Mouse (Mus musculus) thymus, postnatal 36 days (tissue): ENCODE data around the gene Cipc.

ENCODE experiments used
- DNase-seq, 2 experiments: peaks; one replicate each; pipeline ENCODE4 v3.0.0; 2022; ENCODE audit warnings: mixed read lengths in 2 of 2

Gene Cipc

GRCm38 (mm10) chr12:86990755-86991110 lies 43.9 kb downstream of the Cipc start:
- DNase-seq = no peak

DNA sequence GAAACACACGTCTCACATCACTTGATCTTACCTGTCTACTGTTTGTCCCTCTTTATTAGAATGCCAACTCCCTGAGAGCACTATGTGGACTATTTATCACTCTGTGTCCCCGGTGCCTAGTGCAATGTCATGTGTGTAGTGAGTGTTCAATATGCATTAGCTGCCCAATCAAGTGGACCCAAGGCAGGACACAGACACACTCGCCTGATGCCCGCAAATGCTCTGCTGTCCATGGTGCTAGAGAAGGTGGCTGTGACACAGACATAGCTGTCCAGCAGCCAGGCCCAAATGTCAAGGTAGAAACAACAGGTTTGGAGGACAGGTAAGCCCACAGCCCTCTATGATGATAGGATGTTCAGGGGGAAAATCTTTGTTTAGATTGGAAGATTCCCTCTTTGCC lies 47.3 kb downstream of the Cipc start:
- DNase-seq = no peak

DNA sequence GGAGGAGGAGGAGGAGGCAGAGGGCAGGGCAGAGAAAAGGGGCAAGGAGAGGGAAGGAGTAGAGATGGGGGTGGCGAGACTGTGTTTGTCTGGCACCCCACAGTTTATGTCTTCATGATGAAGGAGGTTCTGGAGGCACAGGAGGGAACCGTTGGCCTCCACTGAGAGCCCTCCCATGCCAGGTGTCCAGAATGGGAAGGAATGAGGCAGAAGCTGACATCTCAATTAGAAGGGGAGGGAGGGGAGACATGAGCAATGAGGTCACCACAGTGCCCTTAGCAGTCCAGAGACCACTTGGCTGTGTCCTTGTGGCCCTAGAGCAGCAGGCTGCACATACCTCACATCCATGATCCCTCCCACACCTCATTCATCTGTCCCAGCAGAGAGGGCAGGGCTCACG lies 47.9 kb downstream of the Cipc start:
- DNase-seq = no peak

- no peak for DNase-seq
Measured at GRCm38 (mm10) chr12:86995931-86996330, 49.1 kb downstream of the Cipc start.

- DNase-seq = no peak
Measured at GRCm38 (mm10) chr12:86998699-86999098, 51.9 kb downstream of the Cipc start.

DNA sequence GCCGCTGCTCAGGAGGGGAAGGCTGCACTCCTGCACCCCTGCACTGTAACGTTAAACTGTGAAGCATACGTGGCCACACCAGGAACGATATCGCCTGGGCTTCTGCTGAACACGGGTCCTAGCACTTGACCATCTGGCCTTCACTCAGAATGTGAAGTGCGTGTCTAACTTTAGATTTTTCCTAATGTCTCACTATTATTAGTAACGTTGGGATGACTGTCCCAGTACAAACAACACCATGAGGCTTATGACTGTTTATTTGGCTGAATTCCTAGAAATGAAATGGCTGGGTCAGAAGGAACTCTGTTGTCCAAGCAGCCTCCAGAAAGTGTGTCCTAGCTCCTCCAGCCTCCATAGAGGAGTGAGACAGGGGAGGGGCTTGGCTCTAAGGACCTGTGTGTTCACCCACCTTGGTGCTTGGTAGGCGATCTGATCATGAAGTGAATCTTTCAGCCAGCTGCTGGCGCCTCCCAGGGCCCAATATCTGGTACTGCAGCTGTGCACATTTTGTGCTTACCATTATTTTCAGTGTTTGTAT lies 52.5 kb downstream of the Cipc start:
- DNase-seq = no peak

DNA sequence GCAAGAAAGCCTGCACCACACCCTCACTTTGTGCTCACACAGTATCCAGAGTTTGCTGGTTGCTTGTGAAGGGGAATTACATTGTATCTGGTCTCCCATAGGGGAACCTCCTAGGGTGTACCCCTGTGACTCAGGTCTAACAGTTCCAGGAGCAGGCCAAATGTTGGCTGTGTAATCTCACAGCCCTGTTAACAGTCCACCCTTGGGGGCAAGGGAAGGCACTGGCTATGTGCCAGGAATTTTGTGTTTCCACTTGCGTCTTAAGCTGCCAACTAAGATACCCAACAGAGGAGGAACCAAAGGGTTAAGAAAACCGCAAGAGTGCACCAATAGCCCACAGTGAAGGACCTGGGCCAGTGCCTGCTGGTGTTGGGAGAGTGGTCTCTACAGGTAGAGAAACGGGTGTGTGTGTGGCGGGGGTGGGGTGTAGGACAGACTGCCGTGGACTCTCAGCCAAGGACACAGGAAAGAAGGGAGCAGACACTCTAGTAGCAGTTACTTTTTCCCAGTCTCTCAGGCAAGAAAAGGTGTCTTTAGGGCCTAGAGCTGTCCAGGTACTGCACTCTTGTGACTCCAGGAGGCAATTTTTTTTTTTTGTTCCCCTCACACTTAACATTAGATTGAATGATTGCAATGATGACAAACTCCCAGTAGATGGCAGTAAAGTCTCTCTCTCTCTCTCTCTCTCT lies 53.5 kb downstream of the Cipc start:
- DNase-seq = no peak

- no peak for DNase-seq
Measured at GRCm38 (mm10) chr12:87000840-87001176, 54.0 kb downstream of the Cipc start.

- DNase-seq = no peak
Measured at GRCm38 (mm10) chr12:87002209-87002608, 55.4 kb downstream of the Cipc start.

DNA sequence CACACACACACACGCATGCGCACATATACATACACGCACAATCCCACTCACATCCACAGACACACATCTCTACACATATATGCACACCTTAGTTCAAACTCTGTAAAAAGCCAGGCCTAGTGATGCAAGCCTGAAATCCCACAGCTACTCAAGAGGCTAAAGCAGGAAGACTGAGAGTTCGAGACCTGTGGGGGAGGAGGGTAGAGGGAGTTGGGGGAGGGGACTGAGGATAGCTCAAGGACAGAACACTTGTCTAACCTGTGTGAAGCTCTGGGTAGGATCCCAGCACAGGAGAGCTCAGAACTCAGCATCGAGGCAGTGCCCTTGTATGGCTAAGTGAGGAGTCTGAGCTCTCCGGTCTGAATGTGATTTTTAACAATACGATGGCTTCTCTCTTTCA lies 56.0 kb downstream of the Cipc start:
- no peak for DNase-seq

- no peak for DNase-seq
Measured at GRCm38 (mm10) chr12:87003606-87004005, 56.8 kb downstream of the Cipc start.

DNA sequence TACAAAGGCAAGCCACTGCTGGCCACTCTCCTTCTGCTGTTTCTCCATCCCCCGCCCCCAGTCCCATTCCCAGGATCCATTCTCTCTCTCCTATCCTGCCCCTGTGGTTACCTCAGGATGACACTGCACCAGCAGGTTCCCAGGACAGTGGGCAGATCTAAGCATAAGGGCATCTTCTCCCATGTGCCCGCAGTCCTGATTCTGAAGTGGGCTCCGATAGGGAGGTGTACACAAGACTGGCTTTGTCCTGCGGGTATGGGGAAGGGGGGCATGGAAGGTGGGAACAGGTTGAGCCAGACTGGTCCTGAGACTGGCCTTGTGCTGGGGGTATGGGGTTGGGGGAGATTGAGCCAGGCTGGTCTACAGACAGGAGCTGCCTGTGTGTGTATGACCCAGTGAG lies 57.8 kb downstream of the Cipc start:
- DNase-seq = no peak
